Mouse (Mus musculus): ENCODE data around the gene Me3.

DNA sequence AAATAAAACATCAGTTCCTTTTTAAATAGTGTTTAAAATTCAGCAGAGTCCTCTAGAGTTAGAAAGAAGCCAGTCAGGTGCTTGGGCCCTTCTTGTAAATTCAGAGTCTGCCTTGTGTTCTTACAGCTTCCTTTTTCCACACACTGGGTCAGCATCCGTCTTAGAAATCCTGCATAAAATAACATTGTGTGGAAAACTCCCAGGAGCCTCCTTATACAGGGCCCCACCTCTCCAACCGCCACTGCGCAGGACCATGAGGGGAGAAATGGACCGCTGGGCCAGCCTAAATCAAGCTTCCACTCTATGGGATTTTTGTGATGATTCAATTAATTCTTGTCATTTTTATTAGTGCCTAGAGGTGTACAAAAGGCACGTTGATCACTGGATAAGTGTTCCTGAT is 259.2 kb downstream of the Me3 start:
- TF ChIP-seq CTCF (IDR thresholded peaks at IDR 0.05; ENCODE audit: insufficient read depth, low read depth, low read length) = no peak
- no peak for TF ChIP-seq POLR2A (IDR thresholded peaks at IDR 0.05; ENCODE audit: insufficient read depth, low read depth, low read length)
